Mouse (Mus musculus) embryonic facial prominence, embryonic 12.5 days (tissue): ENCODE data around the gene Ccdc91. TPM values are rescaled to one million over a fixed set of nuclear protein-coding genes. Genes with fewer than 3 reads are reported as not detected.

Experiments
- ATAC-seq: fragments of 200-750 bp; cut with Nextera tagmentation; 2 replicates; pipeline ENCODE4 v1.8.0; 2017; ENCODE audit not compliant: insufficient number of reproducible peaks, insufficient read depth, low FRiP score, low TSS enrichment
- H3K27ac ChIP-seq: fragments of 300-500 bp; sonication (generic); 2 replicates; pipeline ENCODE4 v1.5.1; 2016; ENCODE audit warnings: mild to moderate bottlenecking
- H3K27me3 ChIP-seq: fragments of 300-500 bp; sonication (generic); 2 replicates; pipeline ENCODE4 v1.6.1; 2016; ENCODE audit warnings: mild to moderate bottlenecking, moderate library complexity
- H3K36me3 ChIP-seq: fragments of 300-500 bp; sonication (generic); 2 replicates; pipeline ENCODE4 v1.6.1; 2016; ENCODE audit warnings: mild to moderate bottlenecking
- H3K4me1 ChIP-seq: fragments of 300-500 bp; sonication (generic); 2 replicates; pipeline ENCODE4 v1.6.1; 2016
- H3K4me2 ChIP-seq: fragments of 300-500 bp; sonication (generic); replicated peaks from 2 replicates; pipeline ENCODE4 v1.6.1; 2016; ENCODE audit warnings: mild to moderate bottlenecking, moderate library complexity
- H3K4me3 ChIP-seq: fragments of 300-500 bp; sonication (generic); 2 replicates; pipeline ENCODE4 v1.5.1; 2016; ENCODE audit warnings: mild to moderate bottlenecking
- H3K9ac ChIP-seq: fragments of 300-500 bp; sonication (generic); 2 replicates; pipeline ENCODE4 v1.6.1; 2016; ENCODE audit warnings: mild to moderate bottlenecking, moderate library complexity
- H3K9me3 ChIP-seq: fragments of 300-500 bp; sonication (generic); 2 replicates; pipeline ENCODE4 v1.6.1; 2016; ENCODE audit warnings: mild to moderate bottlenecking, moderate library complexity
- WGBS: fragments of 180-500 bp; shearing (Covaris S2); methylation state at CpG from one replicate; pipeline ENCODE4 v1.1.7; 2016; 5-methylcytosine and 5-hydroxymethylcytosine counted together
- polyA plus RNA-seq: library from polyadenylated mRNA; unstranded; fragments of >200 nt; fragmentation: Nextera tagmentation; extraction: Ambion mirVana; gene quantifications from 2 replicates; pipeline ENCODE4 v1.2.1, GENCODE M21; 2016

Gene Ccdc91
- polyA plus RNA-seq, 1 experiment from 2014 or later, result 28.6 TPM

- no peaks in the 10 kb centered on the region for H3K4me1 ChIP-seq
- no peak for ATAC-seq
- H3K9ac ChIP-seq, result no peak overlapping the region
- no peaks in the 10 kb centered on the region for H3K36me3 ChIP-seq
- H3K4me3 ChIP-seq, result no peak overlapping the region
- H3K9me3 ChIP-seq, result no peaks in the 10 kb centered on the region; the same call in 1 of the 2 replicates
- H3K27ac ChIP-seq, result no peak overlapping the region
- no peak overlapping the region for H3K4me2 ChIP-seq
- no peaks in the 10 kb centered on the region for H3K27me3 ChIP-seq
- 89% methylated on average over 2 of the region's 2 CpGs for WGBS
Measured at GRCm38 (mm10) chr6:147510516-147510915, 34.9 kb downstream of the Ccdc91 start.

- H3K9ac ChIP-seq, result no peak overlapping the region
- no peak overlapping the region for H3K4me3 ChIP-seq
- no peaks in the 10 kb centered on the region for H3K27me3 ChIP-seq
- H3K9me3 ChIP-seq, result no peaks in the 10 kb centered on the region; the same call in 1 of the 2 replicates
- H3K4me1 ChIP-seq, result no peaks in the 10 kb centered on the region
- WGBS, result 88% methylated on average over 8 of the region's 8 CpGs
- ATAC-seq, result no peak
- no peak overlapping the region for H3K27ac ChIP-seq
- H3K4me2 ChIP-seq, result no peak overlapping the region
- H3K36me3 ChIP-seq, result no peaks in the 10 kb centered on the region
Measured at GRCm38 (mm10) chr6:147517909-147518308, 42.3 kb downstream of the Ccdc91 start.

- Histone ChIP-seq H3K27ac (no peak overlapping the region), H3K9me3 (no peaks in the 10 kb centered on the region), H3K4me1 (no peaks in the 10 kb centered on the region), H3K4me2 (no peak overlapping the region), H3K4me3 (no peak overlapping the region), H3K36me3 (no peaks in the 10 kb centered on the region), H3K27me3 (no peaks in the 10 kb centered on the region), H3K9ac (no peak overlapping the region)
- ATAC-seq, result no peak
Measured at GRCm38 (mm10) chr6:147525236-147525635, 49.6 kb downstream of the Ccdc91 start.

- Histone ChIP-seq H3K9me3 (no peaks in the 10 kb centered on the region), H3K27me3 (no peaks in the 10 kb centered on the region), H3K4me2 (no peak overlapping the region), H3K4me1 (no peaks in the 10 kb centered on the region), H3K9ac (no peak overlapping the region), H3K4me3 (no peak overlapping the region), H3K27ac (no peak overlapping the region), H3K36me3 (no peaks in the 10 kb centered on the region)
- whole genome bisulfite sequencing, result 95% methylated on average over 5 of the region's 5 CpGs
- ATAC-seq, result no peak
Measured at GRCm38 (mm10) chr6:147534971-147535370, 59.3 kb downstream of the Ccdc91 start.

- H3K9ac ChIP-seq, result no peak overlapping the region
- WGBS, result 88% methylated on average over 5 of the region's 5 CpGs
- H3K4me1 ChIP-seq, result no peaks in the 10 kb centered on the region
- no peak overlapping the region for H3K4me2 ChIP-seq
- no peaks in the 10 kb centered on the region for H3K27me3 ChIP-seq
- ATAC-seq, result no peak
- H3K36me3 ChIP-seq, result no peaks in the 10 kb centered on the region
- H3K27ac ChIP-seq, result no peak overlapping the region
- H3K4me3 ChIP-seq, result no peak overlapping the region
- H3K9me3 ChIP-seq, result no peaks in the 10 kb centered on the region
Measured at GRCm38 (mm10) chr6:147538236-147538635, 62.6 kb downstream of the Ccdc91 start.

- Histone ChIP-seq H3K4me2 (no peak overlapping the region), H3K27ac (no peak overlapping the region), H3K9ac (no peak overlapping the region), H3K4me3 (no peak overlapping the region), H3K36me3 (no peaks in the 10 kb centered on the region), H3K9me3 (no peaks in the 10 kb centered on the region), H3K4me1 (no peaks in the 10 kb centered on the region), H3K27me3 (no peaks in the 10 kb centered on the region)
- no peak for ATAC-seq
- 87% methylated on average over 7 of the region's 7 CpGs for WGBS
Measured at GRCm38 (mm10) chr6:147539056-147539600, 63.5 kb downstream of the Ccdc91 start.

GRCm38 (mm10) chr6:147540942-147541341 is 65.3 kb downstream of the Ccdc91 start:
- ATAC-seq, result no peak
- Histone ChIP-seq H3K9me3 (no peaks in the 10 kb centered on the region), H3K4me2 (no peak overlapping the region), H3K36me3 (no peaks in the 10 kb centered on the region), H3K4me1 (no peaks in the 10 kb centered on the region), H3K27ac (no peak overlapping the region), H3K27me3 (no peaks in the 10 kb centered on the region), H3K9ac (no peak overlapping the region), H3K4me3 (no peak overlapping the region)
- 85% methylated on average over 6 of the region's 6 CpGs for WGBS

- Histone ChIP-seq H3K4me1 (0 out of 2 replicates have a peak, but pooled peaks cover 3% of the 10 kb centered on the region), H3K9me3 (no peaks in the 10 kb centered on the region), H3K27me3 (no peaks in the 10 kb centered on the region), H3K27ac (no peak overlapping the region), H3K4me3 (no peak overlapping the region), H3K4me2 (no peak overlapping the region), H3K36me3 (no peaks in the 10 kb centered on the region), H3K9ac (no peak overlapping the region)
- ATAC-seq, result no peak
- 49% methylated on average over 6 of the region's 6 CpGs for WGBS
Measured at GRCm38 (mm10) chr6:147555591-147555990, 80.0 kb downstream of the Ccdc91 start.

- Histone ChIP-seq H3K36me3 (0 out of 2 replicates have a peak, but pooled peaks cover 3% of the 10 kb centered on the region), H3K4me2 (no peak overlapping the region), H3K9me3 (no peaks in the 10 kb centered on the region), H3K9ac (no peak overlapping the region), H3K27ac (no peak overlapping the region), H3K4me1 (0 out of 2 replicates have a peak, but pooled peaks cover 3% of the 10 kb centered on the region), H3K27me3 (no peaks in the 10 kb centered on the region), H3K4me3 (no peak overlapping the region)
- no peak for ATAC-seq
- WGBS, result 82% methylated on average over 3 of the region's 3 CpGs
Measured at GRCm38 (mm10) chr6:147559316-147559715, 83.7 kb downstream of the Ccdc91 start.

- no peak overlapping the region for H3K4me3 ChIP-seq
Measured at GRCm38 (mm10) chr6:147560436-147560835, 84.8 kb downstream of the Ccdc91 start.

GRCm38 (mm10) chr6:147569246-147569645 is 93.6 kb downstream of the Ccdc91 start:
- Histone ChIP-seq H3K9ac (no peak overlapping the region), H3K4me1 (no peaks in the 10 kb centered on the region), H3K27me3 (no peaks in the 10 kb centered on the region), H3K4me3 (no peak overlapping the region), H3K9me3 (no peaks in the 10 kb centered on the region), H3K4me2 (no peak overlapping the region), H3K36me3 (no peaks in the 10 kb centered on the region), H3K27ac (no peak overlapping the region)
- 89% methylated on average over 5 of the region's 5 CpGs for WGBS
- no peak for ATAC-seq

More at GRCm38 (mm10) chr6:147560436-147560835, 84.8 kb downstream of the Ccdc91 start:
- Histone ChIP-seq H3K27me3 (no peaks in the 10 kb centered on the region), H3K4me1 (0 out of 2 replicates have a peak, but pooled peaks cover 3% of the 10 kb centered on the region), H3K9me3 (no peaks in the 10 kb centered on the region), H3K4me2 (no peak overlapping the region), H3K27ac (no peak overlapping the region), H3K9ac (no peak overlapping the region), H3K36me3 (0 out of 2 replicates have a peak, but pooled peaks cover 3% of the 10 kb centered on the region)
- ATAC-seq, result no peak

GRCm38 (mm10) chr6:147573137-147573536 is 97.5 kb downstream of the Ccdc91 start:
- H3K4me3 ChIP-seq, result no peak overlapping the region
- no peak overlapping the region for H3K4me2 ChIP-seq
- H3K36me3 ChIP-seq, result no peaks in the 10 kb centered on the region
- no peaks in the 10 kb centered on the region for H3K9me3 ChIP-seq
- WGBS, result 27% methylated on average over 4 of the region's 4 CpGs
- peaks cover 12% of the 10 kb centered on the region for H3K4me1 ChIP-seq
- 0 out of 2 replicates have a peak, but pooled peaks have one; percentile 56 for ATAC-seq
- no peak overlapping the region for H3K27ac ChIP-seq
- H3K27me3 ChIP-seq, result no peaks in the 10 kb centered on the region
- H3K9ac ChIP-seq, result no peak overlapping the region
